Mouse (Mus musculus) ES-E14 (cell line): ENCODE measurements around the gene Ubl4b. TPM values are rescaled to one million over a fixed set of nuclear protein-coding genes. Genes with fewer than 3 reads are reported as not detected.

Source experiments
- DNase-seq: peaks from one replicate; pipeline ENCODE4 v3.0.0-alpha.2; 2013; ENCODE audit warnings: low read depth, low spot score
- H3K27ac ChIP-seq: 2 replicates; pipeline ENCODE4 v1.5.1; 2012; ENCODE audit warnings: low read depth, mild to moderate bottlenecking, low read length, moderate library complexity, mixed read lengths; ENCODE audit not compliant: poor library complexity, insufficient read depth, severe bottlenecking
- H3K36me3 ChIP-seq: 2 replicates; pipeline ENCODE4 v1.6.1; 2012; ENCODE audit warnings: mild to moderate bottlenecking, low read length, moderate library complexity, mixed read lengths; ENCODE audit not compliant: control insufficient read depth, poor library complexity, insufficient read depth, severe bottlenecking
- H3K4me1 ChIP-seq, 2 experiments: fragments of 150-350 bp in 1 of 2; sonication (generic) in 1 of 2; 2 replicates each; pipeline ENCODE4 v1.6.1; 2012; ENCODE audit warnings: low read length in 2 of 2, mild to moderate bottlenecking in 1 of 2, mixed read lengths in 1 of 2; ENCODE audit not compliant: control insufficient read depth in 2 of 2, insufficient read depth in 2 of 2, poor library complexity in 1 of 2
- H3K4me3 ChIP-seq, 2 experiments: fragments of 150-350 bp in 1 of 2; sonication (generic) in 1 of 2; 2 replicates each; pipeline ENCODE4 v1.5.1; 2012; ENCODE audit warnings: low read length in 2 of 2, low read depth in 1 of 2, mild to moderate bottlenecking in 1 of 2, mixed read lengths in 1 of 2; ENCODE audit not compliant: insufficient read depth in 1 of 2, poor library complexity in 1 of 2, severe bottlenecking in 1 of 2
- H3K9ac ChIP-seq: 2 replicates; pipeline ENCODE4 v1.6.1; 2012; ENCODE audit warnings: low read depth, mild to moderate bottlenecking, low read length, mixed read lengths; ENCODE audit not compliant: poor library complexity, insufficient read depth, severe bottlenecking
- H3K9me3 ChIP-seq: fragments of 150-350 bp; sonication (generic); 2 replicates; pipeline ENCODE4 v1.6.1; 2012; ENCODE audit warnings: low read depth, mild to moderate bottlenecking, low read length; ENCODE audit not compliant: control insufficient read depth, insufficient read depth
- CHD2 ChIP-seq: IDR thresholded peaks from 2 replicates; pipeline ENCODE4 v1.6.1; 2014; ENCODE audit warnings: mild to moderate bottlenecking, low read depth, low read length, inconsistent platforms
- HCFC1 ChIP-seq: IDR thresholded peaks from 2 replicates; pipeline ENCODE4 v1.6.1; 2012; ENCODE audit warnings: low read length, inconsistent platforms, borderline replicate concordance; ENCODE audit not compliant: insufficient read depth
- MAFK ChIP-seq: IDR thresholded peaks from 2 replicates; pipeline ENCODE4 v1.6.1; 2014; ENCODE audit warnings: mild to moderate bottlenecking, low read depth, low read length, inconsistent platforms; ENCODE audit not compliant: insufficient read depth
- ZC3H11A ChIP-seq: IDR thresholded peaks from 2 replicates; pipeline ENCODE4 v1.6.1; 2012; ENCODE audit warnings: low read depth, mild to moderate bottlenecking, inconsistent platforms, low read length, borderline replicate concordance
- ZNF384 ChIP-seq: IDR thresholded peaks from 2 replicates; pipeline ENCODE4 v1.6.1; 2012; ENCODE audit warnings: low read depth, low read length, inconsistent platforms
- in situ Hi-C, 2 experiments: fragments of 600-800 bp; cut with MboI; formaldehyde crosslinking; loops; one replicate each; pipeline ENCODE4 v1.15.1; 2025; ENCODE audit warnings: low sequenced_read_pairs in 2 of 2, inconsistent platforms in 1 of 2; ENCODE audit not compliant: unreplicated experiment in 2 of 2
- total RNA-seq: library from RNA; depleted of rRNA; stranded (reverse); fragments of 300-350 nt; gene quantifications from 2 replicates; pipeline ENCODE4 v1.2.3, GENCODE M21; 2012

The Ubl4b gene
- total RNA-seq, 1 experiment, result not detected

- H3K9ac ChIP-seq, result no peak overlapping the region
- DNase-seq, result no peak
- no peaks in the 10 kb centered on the region for H3K9me3 ChIP-seq
- in situ Hi-C loops, result no loop called here
- TF ChIP-seq ZC3H11A (no peak), CHD2 (no peak), MAFK (no peak), ZNF384 (no peak)
- H3K4me3 ChIP-seq, result no peak overlapping the region; a peak in 1 of 4 replicates
- H3K4me1 ChIP-seq, result peaks cover 0 to 7% of the 10 kb centered on the region in 2 experiments; a peak in 1 of 4 replicates
- H3K27ac ChIP-seq, result no peak overlapping the region
- H3K36me3 ChIP-seq, result no peaks in the 10 kb centered on the region
These were observed 41.7 kb upstream of the Ubl4b start for GRCm38 (mm10) chr3:107596559-107596958.

- no peaks in the 10 kb centered on the region for H3K9me3 ChIP-seq
- H3K27ac ChIP-seq, result no peak overlapping the region
- H3K4me1 ChIP-seq, result peaks cover 0 to 7% of the 10 kb centered on the region in 2 experiments; a peak in 1 of 4 replicates
- no peak for TF ChIP-seq ZNF384
- TF ChIP-seq MAFK, result no peak
- no peak for TF ChIP-seq CHD2
- no peak for TF ChIP-seq HCFC1
- no peak for TF ChIP-seq ZC3H11A
- no peak for DNase-seq
- H3K9ac ChIP-seq, result no peak overlapping the region
- H3K4me3 ChIP-seq, result peak overlapping the region in 1 of 2 experiments; percentile 45; a peak in 1 of 4 replicates
- in situ Hi-C loops, result no loop called here
- H3K36me3 ChIP-seq, result no peaks in the 10 kb centered on the region
These were observed 41.1 kb upstream of the Ubl4b start for GRCm38 (mm10) chr3:107595938-107596461.

- H3K9ac ChIP-seq, result peak overlapping the region; percentile 36; the same call in 1 of the 2 replicates
- H3K4me3 ChIP-seq, result peak overlapping the region; percentile 45 to 53
- H3K9me3 ChIP-seq, result no peaks in the 10 kb centered on the region
- no peak for DNase-seq
- no peaks in the 10 kb centered on the region for H3K36me3 ChIP-seq
- H3K4me1 ChIP-seq, result peaks cover 0 to 7% of the 10 kb centered on the region in 2 experiments; a peak in 1 of 4 replicates
- no peak overlapping the region for H3K27ac ChIP-seq
- in situ Hi-C loops, result no loop called here
- no peak for TF ChIP-seq HCFC1
- no peak for TF ChIP-seq ZC3H11A
- no peak for TF ChIP-seq ZNF384
- TF ChIP-seq MAFK, result no peak
- no peak for TF ChIP-seq CHD2
These were observed 40.5 kb upstream of the Ubl4b start for GRCm38 (mm10) chr3:107595264-107595937.

GRCm38 (mm10) chr3:107594662-107595263 is 39.9 kb upstream of the Ubl4b start, which contains the start of gene Alx3:
Gene Alx3, plus strand, starts transcription at chr3:107595031.
- no peak for TF ChIP-seq MAFK
- TF ChIP-seq ZNF384, result no peak
- TF ChIP-seq HCFC1, result no peak
- TF ChIP-seq ZC3H11A, result no peak
- no peak for TF ChIP-seq CHD2
- Histone ChIP-seq H3K4me1 (peaks cover 0 to 7% of the 10 kb centered on the region in 2 experiments; a peak in 1 of 4 replicates), H3K36me3 (no peaks in the 10 kb centered on the region), H3K27ac (no peak within 1 kb of the TSS), H3K9ac (peak within 1 kb of the TSS; percentile 36; the same call in 1 of the 2 replicates), H3K9me3 (no peaks in the 10 kb centered on the region), H3K4me3 (peak within 1 kb of the TSS; percentile 45 to 53)
- DNase-seq, result no peak
- in situ Hi-C loops, result no loop called here
